8 mouse cellular contexts compared by ENCODE assay signal in genomic region chrX:73635425-73635824, GRCm38 (mm10). TPM values are rescaled to one million over a fixed set of nuclear protein-coding genes. Genes with fewer than 3 reads are reported as not detected.
DNase-seq lines count a peak whose midpoint lies in the region; ATAC-seq and TF ChIP-seq lines count a peak whose summit lies in the region.

No protein-coding gene starts in this region.

- 19% methylated on average over 19 of the region's 19 CpGs for WGBS in liver, embryonic 11.5 days
- 10% methylated on average over 16 of the region's 19 CpGs for WGBS in liver, postnatal 0 days (ENCODE audit: insufficient replicate concordance)
- WGBS in forebrain, embryonic 10.5 days, result 18% methylated on average over 18 of the region's 19 CpGs
- 24% methylated on average over 16 of the region's 19 CpGs for WGBS in intestine, embryonic 16.5 days
- 19% methylated on average over 19 of the region's 19 CpGs for WGBS in olfactory bulb, adult 2 months

- no peak overlapping the region for H3K9ac ChIP-seq in liver, embryonic 11.5 days (ENCODE audit: low read depth, low read length)
- no peak overlapping the region for H3K9ac ChIP-seq in liver, postnatal 0 days (replicated peaks)
- H3K9ac ChIP-seq in intestine, embryonic 16.5 days (ENCODE audit: low read depth, low read length), result no peak overlapping the region

- no peak for TF ChIP-seq POLR2A in olfactory bulb, adult 2 months (IDR thresholded peaks at IDR 0.05; ENCODE audit: insufficient read depth, low read depth, low read length)

- H3K9me3 ChIP-seq in liver, embryonic 11.5 days (ENCODE audit: control insufficient read depth, low read length), result no peaks in the 10 kb centered on the region
- H3K9me3 ChIP-seq in liver, postnatal 0 days (ENCODE audit: low read length), result no peaks in the 10 kb centered on the region
- no peaks in the 10 kb centered on the region for H3K9me3 ChIP-seq in forebrain, embryonic 10.5 days
- no peaks in the 10 kb centered on the region for H3K9me3 ChIP-seq in intestine, embryonic 16.5 days (ENCODE audit: control insufficient read depth, low read length)

- no peak overlapping the region for H3K27ac ChIP-seq in liver, embryonic 11.5 days (ENCODE audit: low read depth, low read length)
- H3K27ac ChIP-seq in liver, postnatal 0 days (ENCODE audit: low read depth), result no peak overlapping the region
- H3K27ac ChIP-seq in forebrain, embryonic 10.5 days, result no peak overlapping the region
- no peak overlapping the region for H3K27ac ChIP-seq in intestine, embryonic 16.5 days (ENCODE audit: low read length)
- no peak overlapping the region for H3K27ac ChIP-seq in olfactory bulb, adult 2 months (ENCODE audit: insufficient read depth, low read depth, low read length)

- H3K36me3 ChIP-seq in liver, embryonic 11.5 days (ENCODE audit: control insufficient read depth, insufficient read depth, low read length), result no peaks in the 10 kb centered on the region
- H3K36me3 ChIP-seq in liver, postnatal 0 days (replicated peaks; ENCODE audit: insufficient read depth, low read length), result no peaks in the 10 kb centered on the region
- H3K36me3 ChIP-seq in forebrain, embryonic 10.5 days (replicated peaks), result no peaks in the 10 kb centered on the region
- H3K36me3 ChIP-seq in intestine, embryonic 16.5 days (ENCODE audit: control insufficient read depth, insufficient read depth, low read length), result no peaks in the 10 kb centered on the region

- peak overlapping the region; percentile 29 for H3K4me2 ChIP-seq in liver, embryonic 11.5 days
- no peak overlapping the region for H3K4me2 ChIP-seq in liver, postnatal 0 days (ENCODE audit: low read depth, low read length)
- H3K4me2 ChIP-seq in intestine, embryonic 16.5 days (ENCODE audit: low read depth, low read length), result peak overlapping the region; percentile 9; the same call in 1 of the 2 replicates

- no peak overlapping the region for H3K4me3 ChIP-seq in liver, embryonic 11.5 days (ENCODE audit: low read depth, low read length)
- no peak overlapping the region for H3K4me3 ChIP-seq in liver, postnatal 0 days (ENCODE audit: low read depth, low read length)
- peak overlapping the region; percentile 29; the same call in 1 of the 2 replicates for H3K4me3 ChIP-seq in forebrain, embryonic 10.5 days
- no peak overlapping the region for H3K4me3 ChIP-seq in intestine, embryonic 16.5 days (ENCODE audit: low read length)
- peak overlapping the region; percentile 9; the same call in 1 of the 2 replicates for H3K4me3 ChIP-seq in olfactory bulb, adult 2 months (ENCODE audit: insufficient read depth, low read depth, low read length)

- no peak for DNase-seq in liver, embryonic 11.5 days (ENCODE audit: low spot score)
- no peak for DNase-seq in liver, postnatal 0 days
- DNase-seq in forebrain, embryonic 10.5 days (ENCODE audit: extremely low spot score, low spot score), result no peak
- DNase-seq in left cerebral cortex, adult 8-10 months (ENCODE audit: low spot score in 2 of 2), result no peak
- DNase-seq in adrenal gland, postnatal 4 days (ENCODE audit: low spot score in 2 of 2), result no peak
- no peak for DNase-seq in gastrocnemius, postnatal 4 days (ENCODE audit: low spot score in 2 of 2)

- no peaks in the 10 kb centered on the region for H3K4me1 ChIP-seq in liver, embryonic 11.5 days (replicated peaks; ENCODE audit: control insufficient read depth, insufficient read depth, low read length)
- 0 out of 2 replicates have a peak, but pooled peaks cover 3% of the 10 kb centered on the region for H3K4me1 ChIP-seq in liver, postnatal 0 days (ENCODE audit: insufficient read depth)
- peaks cover 25% of the 10 kb centered on the region for H3K4me1 ChIP-seq in forebrain, embryonic 10.5 days
- no peaks in the 10 kb centered on the region for H3K4me1 ChIP-seq in intestine, embryonic 16.5 days (ENCODE audit: control insufficient read depth, insufficient read depth, low read length)
- peaks cover 27% of the 10 kb centered on the region for H3K4me1 ChIP-seq in olfactory bulb, adult 2 months (ENCODE audit: control insufficient read depth, insufficient read depth, low read length)

- no peak for ATAC-seq in liver, embryonic 11.5 days (replicated peaks; ENCODE audit: low FRiP score)
- no peak for ATAC-seq in liver, postnatal 0 days
- no peak for ATAC-seq in intestine, embryonic 16.5 days

- no peak for TF ChIP-seq EP300 in liver, postnatal 0 days (IDR thresholded peaks at IDR 0.05; ENCODE audit: low read depth)

- H3K27me3 ChIP-seq in liver, embryonic 11.5 days (replicated peaks; ENCODE audit: control insufficient read depth, insufficient read depth, low read length), result peaks cover 72% of the 10 kb centered on the region
- peaks cover 37% of the 10 kb centered on the region for H3K27me3 ChIP-seq in liver, postnatal 0 days (ENCODE audit: insufficient read depth, low read length)
- peaks cover 97% of the 10 kb centered on the region for H3K27me3 ChIP-seq in forebrain, embryonic 10.5 days (ENCODE audit: poor library complexity, severe bottlenecking)
- H3K27me3 ChIP-seq in intestine, embryonic 16.5 days (replicated peaks; ENCODE audit: control insufficient read depth, insufficient read depth, low read length), result peaks cover 34% of the 10 kb centered on the region

- no peak for TF ChIP-seq CTCF in liver, postnatal 0 days (IDR thresholded peaks at IDR 0.05; ENCODE audit: low read depth)
- TF ChIP-seq CTCF in olfactory bulb, adult 2 months (IDR thresholded peaks at IDR 0.05; ENCODE audit: insufficient read depth, low read depth, low read length), result no peak

RNA-seq across cellular contexts. Expression of gene Dusp9, which starts 3.8 kb away (rescaled TPM):
- polyA plus RNA-seq in liver, embryonic 11.5 days (2014; fragmentation: Nextera tagmentation; extraction: Ambion mirVana), result 20.6 and 30.7 TPM in 2 replicates
- polyA plus RNA-seq in liver, postnatal 0 days (2015; fragmentation: Nextera tagmentation; extraction: Ambion mirVana), result 3.9 and 4.2 TPM in 2 replicates
- polyA plus RNA-seq in forebrain, embryonic 10.5 days (2016; fragmentation: Nextera tagmentation; extraction: Ambion mirVana), result 38.3 and 40.8 TPM in 2 replicates
- 6.7 and 7.3 TPM in 2 replicates for polyA plus RNA-seq in intestine, embryonic 16.5 days (2015; fragmentation: Nextera tagmentation; extraction: Ambion mirVana)
- not detected in 2 replicates for polyA plus RNA-seq in olfactory bulb, adult 2 months (2012; ENCODE audit: insufficient read depth, insufficient read length, low replicate concordance, missing spikeins)
- total RNA-seq in left cerebral cortex, adult 8-10 months (2022), result under 1 TPM; 0.42 to 0.87 (median 0.82) TPM
- total RNA-seq in adrenal gland, postnatal 4 days (2021), result 1 to 10 TPM; 2.1 to 4.1 TPM
- total RNA-seq in gastrocnemius, postnatal 4 days (2021), result under 1 TPM; 0.12 to 0.41 TPM

RNA-seq across cellular contexts. Expression of gene Pnck, which starts 24.5 kb away (rescaled TPM):
- 2.2 and 2.3 TPM in 2 replicates for polyA plus RNA-seq in liver, embryonic 11.5 days (2014; fragmentation: Nextera tagmentation; extraction: Ambion mirVana)
- 0.61 and 0.66 TPM in 2 replicates for polyA plus RNA-seq in liver, postnatal 0 days (2015; fragmentation: Nextera tagmentation; extraction: Ambion mirVana)
- 6.6 and 8.9 TPM in 2 replicates for polyA plus RNA-seq in forebrain, embryonic 10.5 days (2016; fragmentation: Nextera tagmentation; extraction: Ambion mirVana)
- 9.8 and 11.4 TPM in 2 replicates for polyA plus RNA-seq in intestine, embryonic 16.5 days (2015; fragmentation: Nextera tagmentation; extraction: Ambion mirVana)
- polyA plus RNA-seq in olfactory bulb, adult 2 months (2012; ENCODE audit: insufficient read depth, insufficient read length, low replicate concordance, missing spikeins), result not detected in 2 replicates
- 100 to 1,000 TPM in 1 of 4 experiments, 10 to 100 TPM in 3; 83.1 to 100 (median 96.2) TPM for total RNA-seq in left cerebral cortex, adult 8-10 months (2022)
- 10 to 100 TPM; 21.1 to 21.3 TPM for total RNA-seq in adrenal gland, postnatal 4 days (2021)
- total RNA-seq in gastrocnemius, postnatal 4 days (2021), result 10 to 100 TPM; 11.4 to 12.8 TPM

RNA-seq across cellular contexts. Expression of gene Slc6a8, which starts 37.5 kb away (rescaled TPM):
- polyA plus RNA-seq in liver, embryonic 11.5 days (2014; fragmentation: Nextera tagmentation; extraction: Ambion mirVana), result 2.2 and 2.4 TPM in 2 replicates
- polyA plus RNA-seq in liver, postnatal 0 days (2015; fragmentation: Nextera tagmentation; extraction: Ambion mirVana), result 0.72 and 0.81 TPM in 2 replicates
- polyA plus RNA-seq in forebrain, embryonic 10.5 days (2016; fragmentation: Nextera tagmentation; extraction: Ambion mirVana), result 4.6 and 5.2 TPM in 2 replicates
- 7.4 and 9.2 TPM in 2 replicates for polyA plus RNA-seq in intestine, embryonic 16.5 days (2015; fragmentation: Nextera tagmentation; extraction: Ambion mirVana)
- polyA plus RNA-seq in olfactory bulb, adult 2 months (2012; ENCODE audit: insufficient read depth, insufficient read length, low replicate concordance, missing spikeins), result 112 TPM in 1 of 2 replicates, not detected in the other
- total RNA-seq in left cerebral cortex, adult 8-10 months (2022), result 100 to 1,000 TPM; 103 to 124 (median 111) TPM
- total RNA-seq in adrenal gland, postnatal 4 days (2021), result 10 to 100 TPM; 66.1 to 78.9 TPM
- total RNA-seq in gastrocnemius, postnatal 4 days (2021), result 10 to 100 TPM; 58.9 to 66.2 TPM

Comparison
In these comparisons a context has a peak if more than half of its experiments do, and no peak if none do; other contexts are left out.
1. H3K4me3 ChIP-seq: peak in forebrain, embryonic 10.5 days (single experiment) and olfactory bulb, adult 2 months (single experiment); none in liver, embryonic 11.5 days (single experiment), liver, postnatal 0 days (single experiment) and intestine, embryonic 16.5 days (single experiment).